Mouse (Mus musculus): Measurements from ENCODE around the gene Lyst.

- TF ChIP-seq POLR2A (IDR thresholded peaks at IDR 0.05; ENCODE audit: control insufficient read depth in 1 of 2, insufficient read depth in 1 of 2, low read depth in 1 of 2, low read length in 2 of 2, poor library complexity in 1 of 2): peak in 1 of 2 experiments; percentile 76; a peak in 2 of 4 replicates
- TF ChIP-seq RAD21 (IDR thresholded peaks at IDR 0.05; ENCODE audit: low read depth, low read length): no peak
- TF ChIP-seq BHLHE40 (IDR thresholded peaks at IDR 0.05; ENCODE audit: borderline replicate concordance, low read depth, low read length): no peak
- 0 out of 2 replicates have a peak, but pooled peaks have one; percentile 6 for TF ChIP-seq ETS1 (IDR thresholded peaks at IDR 0.05; ENCODE audit: low read depth, low read length)
- TF ChIP-seq POLR2AphosphoS2 (IDR thresholded peaks at IDR 0.05; ENCODE audit: low read length): peak; percentile 84; the same call in 1 of the 2 replicates
- peak in 1 of 3 experiments; percentile 22; a peak in 2 of 6 replicates for TF ChIP-seq CTCF (IDR thresholded peaks at IDR 0.05 in 2 of 3, conservative IDR thresholded peaks at IDR 0.05 in 1 of 3; ENCODE audit: control insufficient read depth in 1 of 3, insufficient read depth in 1 of 3, low read depth in 2 of 3, low read length in 3 of 3, poor library complexity in 1 of 3, severe bottlenecking in 1 of 3)
- peak; percentile 52; the same call in 1 of the 2 replicates for TF ChIP-seq TCF12 (IDR thresholded peaks at IDR 0.05; ENCODE audit: low read depth, low read length)
- no peak for TF ChIP-seq EP300 (IDR thresholded peaks at IDR 0.05; ENCODE audit: low read depth in 1 of 2, low read length in 2 of 2)
- no peak for TF ChIP-seq RCOR1 (IDR thresholded peaks at IDR 0.05; ENCODE audit: low read depth, low read length)
Measured at GRCm38 (mm10) chr13:13590048-13591011, at the start of gene Lyst.
